Mouse (Mus musculus) brain, adult 2 months (tissue): Measurements from ENCODE around the gene 4930590J08Rik.
A peak's percentile ranks its signal among the peaks of the same experiment; 100 is the strongest.

ENCODE experiments used
- DNase-seq: peaks from one replicate; pipeline ENCODE4 v3.0.0; 2011; ENCODE audit warnings: low read depth, low spot score

4930590J08Rik gene

DNA sequence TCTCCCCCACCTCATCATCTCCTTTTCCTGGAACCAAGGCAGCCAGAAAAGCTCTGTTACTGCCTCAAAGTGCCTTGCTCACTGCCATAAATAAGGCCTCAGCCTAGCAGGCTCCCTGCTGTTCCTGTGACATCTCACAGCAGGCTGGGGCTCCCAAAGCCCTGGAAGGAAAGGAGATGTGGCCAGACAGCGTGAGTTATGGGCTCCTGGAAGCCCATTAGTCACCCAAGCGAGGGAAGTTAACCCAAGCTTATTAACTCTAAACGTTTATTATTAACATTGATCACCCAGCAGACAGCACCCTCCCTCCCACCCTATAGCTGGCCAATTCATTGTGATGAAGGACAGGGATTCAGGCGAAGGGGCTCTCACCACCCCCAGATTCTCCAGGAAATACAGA is 60.8 kb downstream of the 4930590J08Rik start:
- peak; percentile 40 for DNase-seq

DNA sequence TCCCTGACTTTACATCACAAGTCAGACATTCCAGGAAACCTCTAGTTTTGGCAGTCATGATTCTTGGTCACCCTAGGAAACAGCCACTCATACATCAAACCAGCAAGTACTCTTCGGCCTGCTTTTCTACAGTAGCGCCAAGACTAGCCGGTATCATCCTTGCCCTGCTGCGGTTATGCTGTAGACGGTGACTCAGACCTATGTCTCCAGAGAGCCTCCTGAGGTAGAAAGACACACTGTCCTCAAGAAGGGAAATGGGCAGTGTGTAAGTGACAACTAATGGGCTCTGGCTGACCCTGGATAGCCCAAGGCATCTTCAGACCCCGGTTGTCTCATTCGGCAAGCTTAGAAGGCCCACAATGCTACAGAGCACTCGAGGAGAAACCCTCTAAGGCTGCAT is 62.5 kb downstream of the 4930590J08Rik start:
- no peak for DNase-seq

GRCm38 (mm10) chr6:91966006-91966405 is 63.4 kb downstream of the 4930590J08Rik start:
- peak; percentile 22 for DNase-seq

DNA sequence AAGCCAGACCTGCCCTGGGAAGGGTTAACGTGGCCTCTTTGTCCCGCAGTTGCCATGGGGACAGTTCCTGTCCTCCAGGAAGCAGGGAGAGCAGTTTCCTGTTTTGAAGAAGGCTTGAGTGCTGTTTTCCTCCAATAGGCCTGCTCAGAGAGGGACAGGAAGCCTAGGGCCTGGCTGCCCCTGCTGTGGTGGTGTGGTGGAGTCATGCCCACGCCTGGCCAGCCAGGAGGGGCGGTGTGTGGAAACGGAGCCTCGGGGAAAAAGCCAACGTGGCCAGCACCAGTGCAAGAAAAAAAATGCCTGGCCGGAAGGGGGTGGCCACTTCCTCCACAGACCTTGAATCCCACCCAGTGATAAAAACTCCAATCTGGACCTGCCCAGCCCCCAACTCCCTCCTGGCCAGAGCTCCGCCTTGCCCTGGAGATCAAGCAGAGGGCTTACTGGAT is 69.6 kb downstream of the 4930590J08Rik start:
- peak; percentile 7 for DNase-seq

DNA sequence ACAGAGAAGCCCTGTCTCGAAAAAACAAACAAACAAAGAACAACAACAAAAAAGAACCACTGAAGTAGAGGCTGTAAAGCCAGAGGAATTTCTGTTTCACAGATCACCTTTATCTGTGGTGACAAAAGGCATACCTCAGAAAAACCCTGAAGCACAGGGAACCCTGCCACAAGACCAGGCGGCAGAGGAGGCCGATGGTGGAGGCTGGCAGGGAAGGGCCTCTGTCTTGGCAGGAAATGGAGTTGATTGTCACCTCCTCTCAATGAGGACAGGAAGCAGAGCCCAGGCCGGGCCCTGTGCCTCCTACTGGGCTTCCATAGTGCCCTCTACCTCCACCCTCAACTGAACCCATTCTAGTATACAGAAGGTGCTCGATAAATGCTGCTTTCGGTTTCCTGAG is 71.4 kb downstream of the 4930590J08Rik start:
- no peak for DNase-seq

DNA sequence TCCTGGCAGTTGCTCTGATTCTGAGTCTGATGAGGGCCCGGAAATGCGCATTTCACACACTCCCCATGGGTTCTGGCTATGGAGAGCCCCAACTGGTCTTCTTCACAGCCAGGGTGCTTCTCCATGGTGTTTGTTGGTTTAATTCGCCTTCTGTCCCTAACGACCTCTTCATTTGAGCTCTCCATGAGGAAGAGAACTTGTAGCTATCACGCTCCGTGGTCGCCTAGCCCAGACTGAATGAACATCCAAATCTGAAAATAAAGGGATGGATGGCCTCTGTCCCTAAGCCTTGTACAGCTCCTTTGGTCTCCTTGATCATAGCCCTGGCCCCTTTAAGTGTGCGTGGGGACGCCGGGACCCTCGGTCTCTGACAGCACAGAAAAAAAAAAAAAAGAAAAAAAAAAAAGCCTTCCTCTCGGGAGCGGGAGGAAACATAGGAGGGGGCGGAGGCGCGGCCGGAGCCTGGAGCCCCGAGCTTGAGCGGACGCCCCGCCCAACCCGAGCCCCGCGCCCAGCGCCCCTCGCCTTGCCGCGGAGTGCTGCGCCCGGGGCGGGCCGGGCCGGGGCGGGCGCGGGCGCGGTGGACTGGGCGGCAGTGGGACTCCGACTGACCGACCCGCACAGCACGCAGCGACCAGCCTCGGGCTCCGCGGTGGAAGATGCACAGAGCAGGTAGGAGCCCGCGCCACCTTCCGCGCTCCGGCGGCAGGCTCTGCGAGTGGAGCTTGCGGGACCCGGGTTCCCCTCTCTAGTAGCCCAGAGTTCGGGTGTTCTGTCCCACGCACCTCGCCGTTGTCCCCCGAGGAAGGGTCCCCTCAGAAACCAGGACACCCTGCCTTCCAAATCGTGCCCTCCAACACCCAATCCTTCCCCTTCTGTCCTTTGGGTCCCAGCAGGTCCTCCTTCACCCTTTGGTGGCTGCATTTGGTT is 76.0 kb downstream of the 4930590J08Rik start, which contains the start of gene Fgd5:
Gene Fgd5, plus strand, starts transcription at position 508 of the 930 bp plus-strand sequence.
- DNase-seq, result no peak

DNA sequence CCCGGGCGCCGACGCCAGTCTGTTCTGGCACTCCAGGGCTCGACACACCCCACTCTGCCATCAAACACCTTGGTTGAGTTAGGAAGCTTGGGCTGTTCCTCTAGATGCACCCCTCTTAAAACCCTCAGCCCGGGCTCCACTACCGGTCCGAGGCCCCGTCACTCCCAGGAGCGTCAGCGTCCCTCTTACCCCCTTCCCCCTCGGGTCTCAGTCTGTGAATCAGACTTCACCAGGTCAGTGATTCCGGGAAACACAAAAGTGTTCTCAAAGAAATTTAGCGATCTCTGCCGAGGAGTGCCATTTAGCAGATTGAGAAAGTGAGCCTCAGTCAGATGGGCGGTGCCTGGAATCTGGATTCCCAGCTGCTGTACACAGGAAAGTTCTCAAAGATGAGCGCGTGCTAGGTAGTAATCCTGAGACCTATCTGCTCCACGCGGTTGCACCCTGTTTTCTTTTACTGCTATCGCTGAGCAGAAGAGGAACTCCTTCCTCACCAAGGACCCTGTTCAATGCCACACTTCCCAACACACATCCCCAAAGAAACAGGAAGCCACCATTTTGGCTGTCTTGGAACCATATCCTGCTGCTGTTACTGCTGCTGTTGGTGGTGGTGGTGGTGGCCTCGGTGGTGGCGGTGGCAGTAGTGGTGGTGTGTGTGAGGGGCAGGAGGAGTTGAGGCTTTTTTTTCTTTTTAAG is 76.8 kb downstream of the 4930590J08Rik start:
- no peak for DNase-seq

- DNase-seq, result no peak
Measured at GRCm38 (mm10) chr6:91980011-91980410, 77.4 kb downstream of the 4930590J08Rik start.

GRCm38 (mm10) chr6:91990101-91990500 is 87.5 kb downstream of the 4930590J08Rik start:
- peak; percentile 61 for DNase-seq

DNA sequence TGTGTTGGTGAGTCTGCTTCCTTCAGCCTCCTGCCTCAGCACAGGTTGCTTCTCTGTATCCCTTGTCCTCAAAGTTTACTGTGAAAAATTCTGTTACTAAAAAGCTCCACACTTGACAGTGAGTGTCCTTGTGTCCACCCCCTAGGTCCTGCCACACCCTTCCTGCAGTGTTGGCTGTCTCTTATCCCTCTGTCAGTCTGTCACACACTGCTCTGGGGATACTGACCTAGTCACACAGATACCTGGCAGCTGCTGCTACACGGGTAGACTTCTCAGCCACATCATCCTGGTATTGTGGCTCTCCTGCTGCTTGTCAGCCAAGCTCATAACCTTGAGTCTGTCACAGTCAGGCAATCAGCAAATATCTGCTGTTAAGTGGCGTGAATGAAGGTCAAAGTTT is 90.2 kb downstream of the 4930590J08Rik start:
- DNase-seq, result no peak

- no peak for DNase-seq
Measured at GRCm38 (mm10) chr6:91993795-91994505, 91.3 kb downstream of the 4930590J08Rik start.

DNA sequence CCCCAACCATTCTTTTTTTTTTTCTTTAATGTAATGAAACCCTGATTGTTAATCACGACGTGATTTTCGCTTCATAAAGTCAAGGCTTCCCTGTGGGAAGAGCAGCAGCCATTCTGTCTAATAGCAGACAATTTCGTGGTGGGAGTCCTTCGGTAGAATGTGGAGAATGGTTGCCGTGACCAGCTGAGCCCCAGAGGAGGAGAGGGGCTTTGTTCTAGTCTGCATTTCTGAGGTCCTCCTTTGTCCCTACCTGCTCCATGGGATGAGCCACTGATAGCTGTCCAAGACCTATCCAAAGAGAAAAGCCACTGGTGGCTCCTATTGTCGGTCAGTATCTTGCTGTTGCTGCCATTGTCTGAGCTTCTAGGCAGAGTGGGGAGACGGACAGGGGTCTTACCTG is 93.5 kb downstream of the 4930590J08Rik start:
- no peak for DNase-seq
